Mouse (Mus musculus): ENCODE measurements at regions not wholly inside any gene's neighbourhood (a gene's known extent, or its start where the extent isn't known, plus 50 kb on each side); places are given as distances from the start of the nearest gene placed in this dataset.

DNA sequence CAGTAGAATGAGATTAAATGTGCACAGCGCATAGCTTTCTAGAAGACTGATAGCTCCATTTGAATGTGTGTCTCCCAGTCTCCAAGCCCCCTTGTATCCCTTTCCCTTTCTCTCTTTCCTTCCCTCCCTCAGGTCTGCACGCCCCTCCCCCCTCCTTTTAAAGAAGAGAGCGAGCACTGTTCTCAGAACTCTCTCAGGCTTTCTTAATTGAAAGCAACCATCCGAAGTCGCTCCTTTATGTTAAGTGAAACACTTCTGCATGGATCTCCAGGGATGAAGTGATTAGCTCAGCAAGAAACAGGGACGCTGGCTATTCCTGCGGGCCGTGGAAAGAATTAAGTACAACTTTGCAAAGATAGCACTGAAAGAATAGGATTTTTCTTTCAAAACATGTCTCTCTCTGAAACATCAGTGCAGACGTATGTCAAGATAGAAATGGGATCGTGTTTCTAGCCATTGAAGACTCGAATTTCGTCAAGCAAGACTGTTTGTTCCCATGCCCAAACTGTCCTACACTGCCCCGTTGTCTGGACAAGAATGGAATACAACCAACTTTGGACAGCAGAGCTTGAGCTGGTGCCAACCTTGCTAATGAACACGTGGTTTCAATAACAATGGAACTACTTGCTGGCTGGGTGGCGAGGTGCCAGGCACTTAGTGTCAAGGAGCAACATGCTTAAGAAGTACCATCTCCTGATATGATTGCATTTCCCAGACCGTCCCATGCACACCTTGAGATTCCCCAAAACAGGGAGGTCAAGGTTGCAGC lies 289.2 kb upstream of the Rnaseh2b start:
- TF ChIP-seq CTCF (IDR thresholded peaks at IDR 0.05; ENCODE audit: extremely low read depth, insufficient read length, insufficient replicate concordance, low read depth, low read length), result no peak
- no peak for TF ChIP-seq POLR2A (IDR thresholded peaks at IDR 0.05; ENCODE audit: low read depth, low read length)

Data from small intestine, adult 2 months (tissue).